Mouse (Mus musculus): ENCODE results near the gene Frs2.

GRCm38 (mm10) chr10:117103854-117104598, 44.3 kb downstream of the Frs2 start:
- TF ChIP-seq CTCF (conservative IDR thresholded peaks at IDR 0.05; ENCODE audit: low read length) (no peak), POU5F1 (IDR thresholded peaks at IDR 0.05; ENCODE audit: borderline replicate concordance, low read length) (no peak), NANOG (IDR thresholded peaks at IDR 0.05; ENCODE audit: borderline replicate concordance, low read length) (no peak)
